Mouse (Mus musculus) heart, adult 11 months (tissue): ENCODE data around the gene Macrod2.

Experiments
- DNase-seq: peaks from one replicate; pipeline ENCODE4 v3.0.0; 2022

Macrod2 gene

DNA sequence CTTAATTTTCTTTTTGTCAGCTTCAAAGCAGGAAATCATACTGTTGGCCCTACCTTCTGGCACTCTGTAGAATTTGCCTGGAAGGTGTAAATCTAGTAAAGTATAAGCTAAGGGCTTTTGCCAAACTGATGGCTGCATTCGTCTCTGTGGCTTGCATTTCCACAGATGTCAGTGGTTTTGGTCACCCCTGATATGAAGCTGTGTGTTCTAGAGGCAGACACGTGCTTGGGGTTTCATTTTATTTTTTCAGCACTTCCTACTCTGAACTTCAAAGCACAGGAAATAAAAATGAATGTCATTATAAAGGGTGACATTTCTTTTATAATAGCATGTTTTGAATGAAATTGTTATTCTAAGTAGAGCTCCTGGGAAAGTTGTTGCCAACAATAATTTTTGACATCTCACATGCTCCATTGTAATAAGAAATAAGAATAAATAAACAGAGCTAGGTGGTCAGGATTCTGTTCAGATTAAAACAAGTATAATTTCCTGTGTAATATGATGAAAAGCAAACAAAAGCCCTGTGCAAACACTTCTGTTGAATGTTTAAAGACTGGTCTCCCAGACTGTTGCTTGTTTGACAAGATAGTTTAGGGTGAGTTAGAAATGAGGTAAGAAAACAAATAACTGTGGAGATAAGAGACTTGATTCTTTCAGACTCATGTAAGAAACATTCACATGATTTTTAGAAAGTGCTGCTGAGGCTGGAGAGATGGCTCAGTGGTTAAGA lies 424.4 kb downstream of the Macrod2 start:
- DNase-seq, result no peak

DNA sequence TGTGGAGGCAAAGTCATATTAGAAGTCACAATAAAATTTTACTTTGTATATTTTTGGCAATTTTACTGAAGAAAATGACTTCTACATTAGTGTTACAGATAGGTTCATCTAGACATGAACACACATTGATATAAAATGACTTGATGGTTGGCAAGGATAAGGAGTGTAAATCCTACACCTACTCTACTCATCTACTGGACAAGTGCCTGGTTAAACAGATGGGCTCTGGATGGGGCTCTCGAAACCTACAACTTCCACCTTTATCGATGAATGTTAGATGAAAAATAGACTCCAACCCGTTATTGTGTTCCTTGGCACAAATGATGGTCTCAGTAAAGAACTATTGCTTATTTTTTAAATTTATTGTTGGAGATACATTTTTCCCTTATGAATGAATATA lies 427.3 kb downstream of the Macrod2 start:
- no peak for DNase-seq

DNA sequence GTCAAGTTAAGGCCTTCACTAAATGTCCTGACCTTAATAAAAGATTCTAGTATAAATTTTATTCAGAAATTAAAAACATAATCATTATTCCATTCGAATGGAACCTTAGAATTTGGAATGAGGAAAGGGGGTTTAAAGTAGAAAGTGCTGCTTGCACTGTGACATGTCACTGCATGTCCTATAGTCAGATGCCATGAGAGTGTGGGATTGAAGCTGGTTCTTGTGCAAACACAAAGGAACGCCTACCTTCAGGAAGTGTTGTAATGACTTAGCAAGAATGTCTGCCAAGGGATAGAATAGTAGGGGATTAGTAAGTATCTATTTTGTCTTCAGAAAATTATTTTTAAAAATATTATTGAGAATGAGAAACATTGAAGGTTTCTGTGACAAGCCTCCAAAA lies 431.1 kb downstream of the Macrod2 start:
- no peak for DNase-seq

DNA sequence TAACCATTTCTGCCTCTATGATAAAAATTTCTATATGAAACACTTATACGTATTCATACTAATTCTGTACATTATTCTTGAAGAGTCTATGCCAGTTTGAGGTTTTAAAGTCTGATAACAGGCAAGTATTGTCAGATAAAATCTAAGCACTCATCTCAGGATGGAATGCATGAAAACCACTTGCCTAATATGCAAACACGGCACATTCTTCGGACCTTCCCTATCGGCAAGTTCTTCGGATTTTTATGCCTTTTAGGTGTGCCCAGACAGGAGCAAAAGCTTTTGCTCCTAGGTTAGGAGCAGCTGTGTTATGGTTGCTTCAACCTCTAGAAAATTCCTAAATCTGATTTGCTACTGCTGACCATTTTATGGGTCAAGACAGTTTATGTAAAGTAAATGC lies 433.8 kb downstream of the Macrod2 start:
- DNase-seq, result no peak

DNA sequence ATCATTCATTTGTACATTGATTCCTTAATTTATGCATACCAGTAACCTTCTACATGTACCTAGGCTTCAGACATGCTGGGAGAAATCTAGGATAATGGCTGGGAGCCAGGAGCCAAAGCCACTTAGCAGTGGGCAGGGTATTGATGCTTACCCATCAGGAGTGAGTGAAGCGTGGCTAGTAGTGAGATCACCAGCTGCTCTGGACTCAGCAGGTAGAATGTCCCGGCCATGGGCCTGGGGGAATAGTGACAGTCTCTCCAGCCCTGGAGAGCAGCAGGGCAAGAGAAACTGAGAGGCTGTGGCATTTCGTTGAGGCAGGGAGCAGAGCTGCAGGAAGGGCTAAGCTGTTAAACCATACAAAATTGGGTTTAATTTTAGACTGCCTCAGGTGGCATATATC lies 435.0 kb downstream of the Macrod2 start:
- DNase-seq, result no peak

DNA sequence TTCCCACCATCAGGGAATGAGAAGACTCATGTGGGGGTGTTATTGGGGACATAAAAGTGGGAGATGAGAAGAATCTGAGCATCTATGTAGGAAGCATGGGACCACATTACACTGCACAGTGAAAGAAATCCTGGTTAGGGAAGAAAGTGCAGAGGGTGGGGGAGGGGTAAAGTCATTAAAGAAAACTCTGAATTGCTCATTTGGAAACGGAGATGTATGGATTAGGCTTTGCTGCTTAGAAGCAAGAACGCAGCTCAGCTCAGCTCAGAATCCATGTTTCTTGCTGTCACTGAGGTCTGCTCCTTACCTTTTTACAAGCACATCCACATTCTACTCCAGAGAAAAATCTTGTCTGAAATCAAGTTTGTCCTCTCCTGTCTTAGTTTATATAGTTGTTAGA lies 444.3 kb downstream of the Macrod2 start:
- DNase-seq, result no peak

DNA sequence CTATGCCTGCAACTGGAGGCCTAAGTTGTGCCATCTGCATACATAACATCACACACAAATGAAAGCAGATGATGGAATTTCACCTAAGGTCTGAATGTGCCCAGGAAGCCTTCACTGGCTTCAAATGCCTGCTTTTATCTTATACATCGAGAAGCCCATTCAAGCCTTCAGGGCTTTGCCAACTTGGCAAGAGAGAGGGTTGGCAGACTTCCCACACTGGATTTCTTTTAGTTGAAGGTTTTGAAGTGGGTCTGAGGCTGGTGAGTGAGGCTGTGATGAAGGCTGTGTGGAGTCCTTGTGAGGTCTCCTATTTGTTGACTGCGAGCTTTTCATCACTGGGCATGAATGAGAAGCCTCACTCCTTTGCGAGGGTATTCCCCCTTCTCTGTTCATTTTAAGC lies 444.8 kb downstream of the Macrod2 start:
- no peak for DNase-seq

GRCm38 (mm10) chr2:140844030-140844429 lies 448.9 kb downstream of the Macrod2 start:
- no peak for DNase-seq

GRCm38 (mm10) chr2:140847817-140848428 lies 452.8 kb downstream of the Macrod2 start:
- no peak for DNase-seq

- DNase-seq, result no peak
Observed at GRCm38 (mm10) chr2:140853538-140853937, 458.4 kb downstream of the Macrod2 start.

DNA sequence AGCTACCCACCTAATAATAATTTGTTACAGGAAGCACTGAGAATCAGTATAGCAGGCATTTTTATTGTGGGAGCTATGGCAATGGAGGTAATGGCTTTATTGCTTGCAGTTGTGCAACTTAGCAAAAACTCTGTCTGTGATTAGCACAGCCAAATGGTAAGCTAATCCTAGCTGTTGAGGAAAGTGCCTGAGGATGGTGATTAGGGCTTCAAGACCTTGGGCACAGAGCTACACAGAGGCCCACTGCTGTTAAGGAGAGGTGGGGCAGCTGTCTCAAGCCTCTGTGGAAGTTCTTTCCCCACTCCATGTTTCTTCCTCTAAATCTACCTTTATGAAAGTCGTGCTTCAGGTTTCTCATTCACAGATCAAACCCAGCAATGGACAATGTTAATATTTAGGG lies 466.2 kb downstream of the Macrod2 start:
- DNase-seq, result no peak

GRCm38 (mm10) chr2:140862736-140863135 lies 467.6 kb downstream of the Macrod2 start:
- DNase-seq, result no peak

DNA sequence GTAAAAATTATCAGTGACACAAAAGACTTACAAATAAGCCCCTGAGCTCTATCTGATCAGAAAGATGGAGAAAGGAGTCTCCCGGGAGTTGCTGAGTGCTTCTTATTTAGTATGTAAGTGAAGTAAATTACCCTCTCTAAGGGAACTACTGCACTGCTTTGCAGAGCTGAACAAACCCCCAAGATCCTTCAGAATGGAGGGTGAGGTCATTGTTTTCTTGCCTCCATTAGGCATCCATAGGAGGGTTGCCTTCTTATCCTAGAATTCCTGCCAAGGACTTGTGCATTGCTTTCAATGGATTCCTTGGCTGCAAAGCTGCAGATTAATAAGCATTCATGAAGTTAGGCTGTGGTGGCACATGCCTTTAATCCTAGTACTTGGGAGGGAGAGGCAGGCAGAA lies 470.5 kb downstream of the Macrod2 start:
- DNase-seq, result no peak

GRCm38 (mm10) chr2:140867116-140867515 lies 472.0 kb downstream of the Macrod2 start:
- no peak for DNase-seq

GRCm38 (mm10) chr2:140885176-140885575 lies 490.1 kb downstream of the Macrod2 start:
- DNase-seq, result no peak

GRCm38 (mm10) chr2:140890683-140891082 lies 495.6 kb downstream of the Macrod2 start:
- no peak for DNase-seq

DNA sequence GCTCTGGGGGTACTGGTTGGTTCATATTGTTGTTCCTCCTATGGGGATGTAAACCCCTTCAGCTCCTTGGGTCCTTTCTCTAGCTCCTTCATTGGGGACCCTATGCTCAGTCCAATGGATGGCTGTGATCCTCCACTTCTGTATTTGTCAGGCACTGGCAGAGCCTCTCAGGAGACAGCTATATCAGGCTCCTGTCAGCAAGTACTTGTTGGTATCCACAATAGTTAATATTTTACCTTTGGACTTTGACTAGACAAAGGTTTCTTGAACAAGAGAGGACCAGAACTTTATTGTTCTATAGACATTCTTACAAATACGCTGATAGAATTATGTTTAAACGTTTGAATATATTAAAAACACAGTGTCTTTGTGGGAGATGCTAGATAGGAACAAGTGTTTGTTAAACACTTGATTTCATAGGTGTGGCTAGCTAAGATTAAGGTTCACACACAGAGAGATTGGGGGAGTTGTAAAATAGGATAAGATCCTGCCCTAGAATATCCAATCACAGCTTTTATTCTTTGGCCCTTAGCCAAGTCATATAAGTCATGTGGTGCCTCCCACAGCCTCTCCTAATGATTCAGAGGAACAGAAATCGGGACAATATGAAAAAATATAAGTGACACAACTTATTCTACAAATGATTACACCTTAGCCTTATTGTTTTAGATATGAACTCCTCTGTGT lies 501.4 kb downstream of the Macrod2 start:
- no peak for DNase-seq

DNA sequence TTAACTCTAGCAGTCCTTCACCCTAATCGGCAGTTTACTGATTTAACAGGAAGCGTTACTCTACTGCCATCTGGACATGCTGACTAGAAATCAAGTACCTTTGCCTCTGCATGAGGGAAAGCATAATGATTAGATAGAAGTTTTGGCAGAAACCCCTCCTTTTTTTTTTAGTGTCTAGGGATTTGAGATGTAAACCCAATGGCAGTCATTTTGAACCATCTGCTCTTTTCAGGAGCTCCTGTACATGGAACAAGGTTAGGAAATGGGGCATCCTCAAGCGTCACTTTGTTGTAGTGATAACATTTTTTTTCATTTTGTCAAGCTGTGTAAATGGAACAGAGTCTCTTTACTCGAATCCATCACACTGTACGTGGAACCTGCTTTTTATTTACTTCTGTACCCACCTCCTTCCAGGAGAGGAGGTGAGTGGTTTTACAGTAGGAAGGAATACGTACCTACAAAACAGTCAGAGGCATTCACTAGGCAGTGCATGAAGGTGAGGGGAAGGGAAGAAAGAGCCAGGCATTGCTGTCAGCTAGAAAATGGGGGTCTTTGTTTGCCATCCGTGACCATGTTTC lies 503.4 kb downstream of the Macrod2 start:
- no peak for DNase-seq

- no peak for DNase-seq
Observed at GRCm38 (mm10) chr2:140905331-140905730, 510.2 kb downstream of the Macrod2 start.

- DNase-seq, result no peak
Observed at GRCm38 (mm10) chr2:140906123-140906522, 511.0 kb downstream of the Macrod2 start.

DNA sequence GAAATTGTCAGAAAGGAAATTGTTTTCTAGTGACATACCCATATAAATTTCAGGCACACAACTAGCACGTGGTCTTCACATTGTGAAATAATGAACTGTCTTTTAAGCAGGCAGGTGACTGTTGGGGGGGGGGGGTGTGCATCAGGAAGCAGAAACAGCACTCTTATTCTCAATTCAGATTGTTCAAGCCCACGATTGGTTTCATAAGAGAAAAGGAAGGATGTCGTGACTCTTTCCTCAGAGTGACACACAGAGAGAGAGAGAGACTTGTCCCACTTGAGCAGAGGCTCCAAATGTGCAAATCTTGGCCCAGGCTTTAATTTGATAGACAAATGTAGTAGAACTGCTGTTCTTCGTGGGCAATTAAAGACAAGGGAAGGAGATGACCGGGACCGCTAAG lies 516.4 kb downstream of the Macrod2 start:
- DNase-seq, result no peak

DNA sequence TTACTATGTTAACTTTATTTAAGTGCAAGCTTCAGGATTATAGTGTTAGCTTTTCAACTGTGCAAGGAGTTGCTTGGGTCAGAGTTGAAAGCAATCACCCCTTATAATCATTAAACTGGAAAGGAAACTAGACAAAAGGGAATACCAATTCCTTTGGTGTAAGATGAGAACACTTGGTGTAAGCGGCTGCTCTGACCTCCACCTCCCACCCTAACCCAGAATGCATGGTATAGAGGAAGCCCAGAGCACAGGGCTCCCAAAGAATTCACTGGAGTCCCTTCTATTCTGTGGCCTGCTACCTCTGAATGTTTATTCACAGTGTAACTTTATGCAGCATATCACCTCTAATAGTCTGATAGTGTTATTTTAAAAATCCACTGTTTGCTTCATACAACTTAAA lies 517.1 kb downstream of the Macrod2 start:
- DNase-seq, result no peak

GRCm38 (mm10) chr2:140912931-140913330 lies 517.8 kb downstream of the Macrod2 start:
- DNase-seq, result no peak
